Mouse (Mus musculus) midbrain, postnatal 0 days (tissue): ENCODE results near the gene Cyth2. TPM values are rescaled to one million over a fixed set of nuclear protein-coding genes. Genes with fewer than 3 reads are reported as not detected.

Experiments
- ATAC-seq: fragments of 200-750 bp; cut with Nextera tagmentation; 2 replicates; pipeline ENCODE4 v1.8.0; 2017; ENCODE audit warnings: moderate number of reproducible peaks, mild to moderate bottlenecking, moderate TSS enrichment, moderate library complexity; ENCODE audit not compliant: low FRiP score
- DNase-seq: peaks from one replicate; pipeline ENCODE4 v3.0.0-alpha.2; 2015; ENCODE audit warnings: low spot score
- H3K27ac ChIP-seq: fragments of 300-500 bp; sonication (generic); 2 replicates; pipeline ENCODE4 v1.5.1; 2014; ENCODE audit warnings: low read depth, mild to moderate bottlenecking, low read length, mixed read lengths
- H3K27me3 ChIP-seq: fragments of 300-500 bp; sonication (generic); 2 replicates; pipeline ENCODE4 v1.6.1; 2014; ENCODE audit warnings: low read length, control low read depth, mixed read lengths; ENCODE audit not compliant: insufficient read depth
- H3K36me3 ChIP-seq: fragments of 300-500 bp; sonication (generic); 2 replicates; pipeline ENCODE4 v1.6.1; 2014; ENCODE audit warnings: low read length, control low read depth, mixed read lengths; ENCODE audit not compliant: insufficient read depth
- H3K4me1 ChIP-seq: fragments of 300-500 bp; sonication (generic); 2 replicates; pipeline ENCODE4 v1.6.1; 2014; ENCODE audit warnings: mild to moderate bottlenecking, control low read depth, antibody characterized with exemption, low read length, mixed read lengths; ENCODE audit not compliant: insufficient read depth
- H3K4me2 ChIP-seq: fragments of 300-500 bp; sonication (generic); 2 replicates; pipeline ENCODE4 v1.6.1; 2014; ENCODE audit warnings: low read depth, mild to moderate bottlenecking, low read length, mixed read lengths; ENCODE audit not compliant: poor library complexity, severe bottlenecking
- H3K4me3 ChIP-seq: fragments of 300-500 bp; sonication (generic); 2 replicates; pipeline ENCODE4 v1.5.1; 2014; ENCODE audit warnings: low read depth, mild to moderate bottlenecking, low read length, moderate library complexity
- H3K9ac ChIP-seq: fragments of 300-500 bp; sonication (generic); replicated peaks from 2 replicates; pipeline ENCODE4 v1.6.1; 2014; ENCODE audit warnings: mild to moderate bottlenecking, low read length, moderate library complexity, mixed read lengths; ENCODE audit not compliant: poor library complexity, severe bottlenecking
- H3K9me3 ChIP-seq: fragments of 300-500 bp; sonication (generic); 2 replicates; pipeline ENCODE4 v1.6.1; 2016; ENCODE audit warnings: low read length, control low read depth
- CTCF ChIP-seq: IDR thresholded peaks from 2 replicates; pipeline ENCODE4 v1.5.1; 2016; ENCODE audit warnings: antibody characterized with exemption, mild to moderate bottlenecking
- WGBS: fragments of 180-500 bp; shearing (Covaris S2); extraction: QIAGEN DNeasy Blood & Tissue Kit; methylation state at CpG from one replicate; pipeline ENCODE4 v1.1.7; 2014; 5-methylcytosine and 5-hydroxymethylcytosine counted together
- polyA plus RNA-seq: library from polyadenylated mRNA; unstranded; fragments of >200 nt; fragmentation: Nextera tagmentation; extraction: Ambion mirVana; gene quantifications from 2 replicates; pipeline ENCODE4 v1.2.1, GENCODE M21; 2015
- total RNA-seq: library from RNA; depleted of rRNA; stranded (reverse); fragments of >200 nt; gene quantifications from 2 replicates; pipeline ENCODE4 v1.2.3, GENCODE M21; 2014

The Cyth2 gene
- total and polyA plus RNA-seq, 2 experiments from 2014 or later = 210 to 236 TPM

- Histone ChIP-seq H3K4me3 (no peak overlapping the region), H3K9ac (no peak overlapping the region), H3K36me3 (no peaks in the 10 kb centered on the region), H3K4me2 (no peak overlapping the region; the same call in 1 of the 2 replicates), H3K9me3 (no peaks in the 10 kb centered on the region), H3K27ac (no peak overlapping the region), H3K4me1 (0 out of 2 replicates have a peak, but pooled peaks cover 2% of the 10 kb centered on the region), H3K27me3 (no peaks in the 10 kb centered on the region)
- TF ChIP-seq CTCF = no peak
- DNase-seq (no peak), ATAC-seq (no peak)
- 23% methylated on average over 22 of the region's 22 CpGs for WGBS
Measured at GRCm38 (mm10) chr7:45779081-45779641, 35.2 kb downstream of the Cyth2 start.

GRCm38 (mm10) chr7:45775237-45775636 lies 39.1 kb downstream of the Cyth2 start:
- Histone ChIP-seq H3K36me3 (no peaks in the 10 kb centered on the region), H3K27me3 (no peaks in the 10 kb centered on the region), H3K4me1 (no peaks in the 10 kb centered on the region), H3K4me3 (no peak overlapping the region), H3K4me2 (no peak overlapping the region), H3K9me3 (no peaks in the 10 kb centered on the region), H3K27ac (no peak overlapping the region), H3K9ac (no peak overlapping the region)
- DNase-seq = no peak
- 84% methylated on average over 7 of the region's 7 CpGs for WGBS
- ATAC-seq = no peak
- no peak for TF ChIP-seq CTCF

- TF ChIP-seq CTCF = no peak
- Histone ChIP-seq H3K4me3 (no peak overlapping the region), H3K9ac (no peak overlapping the region), H3K9me3 (no peaks in the 10 kb centered on the region), H3K27ac (no peak overlapping the region), H3K27me3 (no peaks in the 10 kb centered on the region), H3K36me3 (no peaks in the 10 kb centered on the region), H3K4me1 (no peaks in the 10 kb centered on the region), H3K4me2 (no peak overlapping the region)
- ATAC-seq = no peak
- 58% methylated on average over 4 of the region's 4 CpGs for whole genome bisulfite sequencing
- no peak for DNase-seq
Measured at GRCm38 (mm10) chr7:45771101-45771500, 43.3 kb downstream of the Cyth2 start.

- Histone ChIP-seq H3K9me3 (no peaks in the 10 kb centered on the region), H3K4me1 (no peaks in the 10 kb centered on the region), H3K36me3 (no peaks in the 10 kb centered on the region), H3K4me3 (no peak overlapping the region), H3K27me3 (no peaks in the 10 kb centered on the region), H3K4me2 (no peak overlapping the region), H3K9ac (no peak overlapping the region), H3K27ac (no peak overlapping the region)
- no peak for TF ChIP-seq CTCF
- WGBS = 71% methylated on average over 8 of the region's 8 CpGs
- no peak for DNase-seq
- no peak for ATAC-seq
Measured at GRCm38 (mm10) chr7:45770427-45771082, 43.8 kb downstream of the Cyth2 start.

- Histone ChIP-seq H3K36me3 (no peaks in the 10 kb centered on the region), H3K27ac (no peak overlapping the region), H3K9me3 (no peaks in the 10 kb centered on the region), H3K4me1 (no peaks in the 10 kb centered on the region), H3K4me3 (no peak overlapping the region), H3K9ac (no peak overlapping the region), H3K4me2 (no peak overlapping the region), H3K27me3 (no peaks in the 10 kb centered on the region)
- DNase-seq (no peak), ATAC-seq (no peak)
- no peak for TF ChIP-seq CTCF
- WGBS = 94% methylated on average over 6 of the region's 6 CpGs
Measured at GRCm38 (mm10) chr7:45767500-45767899, 46.9 kb downstream of the Cyth2 start.

- TF ChIP-seq CTCF = no peak
- Histone ChIP-seq H3K27me3 (no peaks in the 10 kb centered on the region), H3K9ac (no peak overlapping the region), H3K9me3 (no peaks in the 10 kb centered on the region), H3K4me2 (no peak overlapping the region), H3K4me3 (no peak overlapping the region), H3K36me3 (no peaks in the 10 kb centered on the region), H3K27ac (no peak overlapping the region), H3K4me1 (no peaks in the 10 kb centered on the region)
- no peak for ATAC-seq
- DNase-seq = no peak
- WGBS = 56% methylated on average over 5 of the region's 8 CpGs
Measured at GRCm38 (mm10) chr7:45766764-45767163, 47.6 kb downstream of the Cyth2 start.
